Mouse (Mus musculus) spleen, adult 2 months (tissue): Measurements from ENCODE around the gene Rbm47.

Experiments
- CTCF ChIP-seq: fragments of 200-500 bp; IDR thresholded peaks from 2 replicates; pipeline ENCODE4 v1.5.1; 2011; ENCODE audit warnings: mild to moderate bottlenecking, inconsistent platforms; ENCODE audit not compliant: insufficient read depth, insufficient read length, insufficient replicate concordance; ENCODE audit errors: extremely low read depth
- POLR2A ChIP-seq: fragments of 200-500 bp; IDR thresholded peaks from 2 replicates; pipeline ENCODE4 v1.6.1; 2011; ENCODE audit warnings: low read depth, low read length, inconsistent platforms

DNA sequence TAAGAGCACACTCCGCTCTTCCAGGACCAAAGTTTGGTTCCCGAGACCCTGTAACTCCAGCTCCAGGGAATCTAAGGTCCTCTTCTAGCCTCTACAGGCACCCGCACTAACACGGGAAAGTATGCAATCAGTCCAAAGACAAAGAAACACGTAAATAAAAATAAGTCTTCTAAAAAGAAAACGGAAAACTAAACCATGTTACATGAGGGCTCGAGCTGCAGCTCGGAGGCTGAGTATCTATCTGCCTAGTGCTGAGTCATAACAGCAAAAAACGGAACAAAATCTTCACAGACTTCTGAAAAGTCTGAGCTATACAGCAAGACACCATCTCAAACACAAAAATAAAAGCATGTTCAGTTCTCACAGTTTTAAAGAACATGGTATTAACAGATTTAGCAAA lies 86.0 kb downstream of the Rbm47 start:
- TF ChIP-seq CTCF (no peak), POLR2A (no peak)
